Mouse (Mus musculus) neural tube, embryonic 15.5 days (tissue): ENCODE data around the gene 1520401A03Rik. TPM values are rescaled to one million over a fixed set of nuclear protein-coding genes. Genes with fewer than 3 reads are reported as not detected.

ENCODE experiments used
- ATAC-seq: fragments of 200-750 bp; cut with Nextera tagmentation; 2 replicates; pipeline ENCODE4 v1.8.0; 2017; ENCODE audit warnings: mild to moderate bottlenecking, moderate TSS enrichment, moderate library complexity; ENCODE audit not compliant: low FRiP score
- H3K27ac ChIP-seq: fragments of 300-500 bp; sonication (generic); replicated peaks from 2 replicates; pipeline ENCODE4 v1.5.1; 2015; ENCODE audit warnings: mild to moderate bottlenecking, inconsistent platforms
- H3K27me3 ChIP-seq: fragments of 300-500 bp; sonication (generic); replicated peaks from 2 replicates; pipeline ENCODE4 v1.6.1; 2015; ENCODE audit warnings: inconsistent platforms
- H3K36me3 ChIP-seq: fragments of 300-500 bp; sonication (generic); 2 replicates; pipeline ENCODE4 v1.6.1; 2015; ENCODE audit warnings: inconsistent platforms
- H3K4me1 ChIP-seq: fragments of 300-500 bp; sonication (generic); 2 replicates; pipeline ENCODE4 v1.6.1; 2015; ENCODE audit warnings: inconsistent platforms
- H3K4me2 ChIP-seq: fragments of 300-500 bp; sonication (generic); 2 replicates; pipeline ENCODE4 v1.6.1; 2015; ENCODE audit warnings: inconsistent platforms, mild to moderate bottlenecking, moderate library complexity
- H3K4me3 ChIP-seq: fragments of 300-500 bp; sonication (generic); replicated peaks from 2 replicates; pipeline ENCODE4 v1.5.1; 2015; ENCODE audit warnings: mild to moderate bottlenecking, inconsistent platforms
- H3K9ac ChIP-seq: fragments of 300-500 bp; sonication (generic); replicated peaks from 2 replicates; pipeline ENCODE4 v1.6.1; 2015; ENCODE audit warnings: mild to moderate bottlenecking, inconsistent platforms
- H3K9me3 ChIP-seq: fragments of 300-500 bp; sonication (generic); replicated peaks from 2 replicates; pipeline ENCODE4 v1.6.1; 2016; ENCODE audit warnings: inconsistent platforms
- WGBS: fragments of 180-500 bp; shearing (Covaris S2); methylation state at CpG from one replicate; pipeline ENCODE4 v1.1.7; 2015; ENCODE audit warnings: mixed read lengths; 5-methylcytosine and 5-hydroxymethylcytosine counted together
- polyA plus RNA-seq: library from polyadenylated mRNA; unstranded; fragments of >200 nt; fragmentation: Nextera tagmentation; extraction: Ambion mirVana; gene quantifications from 2 replicates; pipeline ENCODE4 v1.2.1, GENCODE M21; 2015

The 1520401A03Rik gene
- polyA plus RNA-seq, 1 experiment from 2014 or later: 0.27 TPM

DNA sequence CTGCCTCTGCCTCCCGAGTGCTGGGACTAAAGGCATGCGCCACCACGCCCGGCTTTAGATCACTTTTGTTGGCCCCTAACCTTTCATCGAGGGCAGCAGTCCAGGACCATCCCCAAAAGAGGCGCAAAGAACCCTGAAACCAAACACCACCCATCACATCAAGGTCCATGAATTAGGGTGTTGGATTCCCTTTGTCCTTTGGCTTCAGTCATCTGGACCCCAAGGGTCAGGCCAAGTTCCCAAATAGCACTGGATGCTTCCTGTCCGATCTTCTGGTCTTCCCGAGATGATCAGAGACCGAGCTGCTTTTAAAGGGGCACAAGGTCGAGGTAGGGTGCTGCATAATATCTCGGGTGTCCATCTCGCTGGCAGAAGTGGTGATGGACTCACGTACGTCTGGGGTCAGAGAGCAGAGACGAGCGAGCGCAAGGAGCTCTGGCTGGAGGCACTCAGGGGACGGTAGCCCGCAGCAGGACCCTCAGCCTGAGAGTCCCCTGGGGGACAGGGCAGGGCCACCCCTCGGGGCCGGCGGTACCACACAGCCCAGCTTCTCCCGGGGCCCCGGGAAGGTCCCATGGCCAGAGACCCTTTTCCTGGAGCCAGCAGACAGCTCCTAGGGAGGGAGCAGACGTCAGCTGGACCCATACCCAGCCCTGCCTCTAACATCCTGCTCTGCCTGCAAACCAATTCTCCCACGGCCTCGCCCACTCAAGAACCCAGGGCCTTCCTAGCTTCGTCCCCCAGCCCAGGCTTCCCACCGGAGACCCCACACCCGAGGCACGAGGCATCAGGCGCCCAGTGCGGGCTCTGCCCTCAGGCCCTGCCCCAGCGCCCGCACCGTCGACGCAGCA lies 19.0 kb upstream of the 1520401A03Rik start:
- WGBS: 54% methylated on average over 38 of the region's 38 CpGs
- no peak for ATAC-seq
- peak overlapping the region; percentile 29 for H3K4me3 ChIP-seq
- no peak overlapping the region for H3K27ac ChIP-seq
- peaks cover 12% of the 10 kb centered on the region for H3K36me3 ChIP-seq
- peaks cover 60% of the 10 kb centered on the region for H3K4me1 ChIP-seq
- peak overlapping the region; percentile 50 for H3K4me2 ChIP-seq
- H3K9ac ChIP-seq: no peak overlapping the region
- no peaks in the 10 kb centered on the region for H3K9me3 ChIP-seq
- peaks cover 58% of the 10 kb centered on the region for H3K27me3 ChIP-seq

DNA sequence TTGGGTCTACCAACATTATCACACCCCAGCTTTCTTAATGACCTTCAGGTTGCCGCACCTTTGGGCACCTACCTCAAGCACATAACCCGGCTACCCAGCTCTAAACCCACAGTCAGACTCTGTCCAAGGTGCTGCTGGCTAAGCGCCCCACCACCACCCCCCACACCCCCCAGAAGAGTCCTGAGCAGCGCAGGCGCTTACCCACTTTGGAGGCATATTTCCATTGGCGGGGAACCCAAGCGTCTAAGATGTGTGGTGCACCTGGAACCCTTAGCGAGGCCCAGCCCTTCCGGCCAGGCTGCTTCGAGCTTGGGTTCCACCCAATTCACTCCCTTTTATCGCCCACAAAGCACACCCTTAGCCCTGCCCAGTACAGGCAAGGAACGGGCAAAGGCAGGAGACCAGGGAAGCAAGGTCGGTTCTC lies 18.0 kb upstream of the 1520401A03Rik start, which contains the start of gene Paqr4:
Paqr4 (minus strand) TSS at position 270 of the 424 bp plus-strand sequence.
- Histone ChIP-seq H3K4me3 (peak within 1 kb of the TSS; percentile 84), H3K4me1 (peaks cover 52% of the 10 kb centered on the region), H3K27me3 (peaks cover 49% of the 10 kb centered on the region), H3K27ac (peak within 1 kb of the TSS; percentile 85), H3K9ac (peak within 1 kb of the TSS; percentile 81), H3K36me3 (peaks cover 21% of the 10 kb centered on the region), H3K9me3 (no peaks in the 10 kb centered on the region), H3K4me2 (peak within 1 kb of the TSS; percentile 84)
- peak; percentile 23 for ATAC-seq
- WGBS: 8% methylated on average over 13 of the region's 13 CpGs

DNA sequence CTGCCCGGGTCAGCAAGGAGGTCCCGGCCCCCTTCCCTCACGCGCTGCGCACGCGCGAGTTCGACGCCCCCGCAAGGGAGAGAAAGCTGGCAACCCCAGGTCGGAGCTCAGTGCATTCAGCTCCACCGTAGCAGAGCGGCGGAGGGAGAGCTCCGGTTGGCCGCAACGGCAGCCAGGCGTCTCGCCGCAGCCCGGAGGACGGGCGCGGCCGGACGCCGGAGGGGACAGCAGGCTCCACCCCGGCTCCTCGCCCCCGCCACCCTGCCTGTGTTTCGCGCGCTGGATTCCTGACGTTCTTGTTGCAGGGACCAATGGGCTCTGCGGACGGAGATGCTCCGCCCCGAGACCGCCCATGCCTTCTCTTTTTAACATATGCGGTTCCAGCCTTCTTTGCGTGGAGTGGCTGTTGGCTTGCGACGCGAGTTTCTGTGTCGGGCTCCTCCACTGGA lies 17.6 kb upstream of the 1520401A03Rik start:
- Histone ChIP-seq H3K27ac (peak overlapping the region; percentile 85), H3K9me3 (no peaks in the 10 kb centered on the region), H3K4me2 (peak overlapping the region; percentile 84), H3K4me3 (peak overlapping the region; percentile 84), H3K27me3 (peaks cover 46% of the 10 kb centered on the region), H3K4me1 (peaks cover 48% of the 10 kb centered on the region), H3K9ac (peak overlapping the region; percentile 81), H3K36me3 (peaks cover 21% of the 10 kb centered on the region)
- ATAC-seq: peak; percentile 88
- WGBS: 1% methylated on average over 44 of the region's 46 CpGs

DNA sequence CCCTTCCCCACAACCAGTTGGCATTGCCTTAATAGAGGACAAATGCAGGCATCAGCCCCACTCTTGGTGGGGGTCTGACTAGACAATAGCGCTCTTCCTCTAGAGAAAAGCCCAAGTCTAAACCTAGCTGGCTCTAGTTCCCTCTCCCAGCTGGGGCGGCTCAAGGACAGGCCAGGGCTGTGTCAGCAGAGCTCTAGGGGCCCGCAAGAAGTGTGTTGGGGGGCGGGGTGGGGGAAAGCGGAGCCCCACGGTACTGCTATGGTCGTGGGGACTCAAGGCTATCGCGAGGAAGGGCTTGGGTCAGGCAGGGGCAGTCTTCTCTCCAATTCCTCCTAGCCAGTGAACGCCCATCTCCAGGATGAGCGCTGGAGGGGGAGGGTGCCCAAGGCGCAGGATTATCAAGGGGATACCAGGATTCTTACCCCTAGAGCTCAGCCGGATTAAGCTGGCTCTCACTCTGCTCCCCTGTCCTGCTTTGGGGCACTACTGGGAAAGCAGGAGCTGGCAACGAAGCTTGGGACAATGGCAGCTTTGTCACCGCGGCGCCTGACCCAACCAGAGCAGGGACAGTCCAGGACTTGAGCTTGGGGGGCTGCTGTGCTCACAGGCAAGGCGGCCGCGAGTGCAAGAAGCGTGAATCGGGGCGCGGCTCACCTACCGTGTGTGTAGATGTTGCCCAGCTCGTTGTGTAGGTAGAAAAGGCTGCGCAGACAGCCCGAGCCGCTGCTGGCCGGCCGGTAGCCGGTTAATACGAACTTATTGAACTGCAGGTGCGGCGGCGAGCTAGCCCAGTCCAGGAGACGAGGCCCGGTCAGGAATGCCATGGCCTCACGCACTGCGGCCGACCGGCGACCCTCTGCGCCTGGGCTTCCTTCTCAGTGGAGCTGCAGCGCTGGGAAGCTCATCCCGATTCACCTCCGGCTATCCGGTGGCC lies 16.9 kb upstream of the 1520401A03Rik start:
- peak overlapping the region; percentile 85 for H3K27ac ChIP-seq
- peak overlapping the region; percentile 84 for H3K4me3 ChIP-seq
- under 1% methylated on average over 48 of the region's 48 CpGs for WGBS
- peak overlapping the region; percentile 84 for H3K4me2 ChIP-seq
- peaks cover 39% of the 10 kb centered on the region for H3K27me3 ChIP-seq
- ATAC-seq: peak; percentile 39
- H3K4me1 ChIP-seq: peaks cover 41% of the 10 kb centered on the region
- H3K36me3 ChIP-seq: peaks cover 21% of the 10 kb centered on the region
- peak overlapping the region; percentile 81 for H3K9ac ChIP-seq
- H3K9me3 ChIP-seq: no peaks in the 10 kb centered on the region

DNA sequence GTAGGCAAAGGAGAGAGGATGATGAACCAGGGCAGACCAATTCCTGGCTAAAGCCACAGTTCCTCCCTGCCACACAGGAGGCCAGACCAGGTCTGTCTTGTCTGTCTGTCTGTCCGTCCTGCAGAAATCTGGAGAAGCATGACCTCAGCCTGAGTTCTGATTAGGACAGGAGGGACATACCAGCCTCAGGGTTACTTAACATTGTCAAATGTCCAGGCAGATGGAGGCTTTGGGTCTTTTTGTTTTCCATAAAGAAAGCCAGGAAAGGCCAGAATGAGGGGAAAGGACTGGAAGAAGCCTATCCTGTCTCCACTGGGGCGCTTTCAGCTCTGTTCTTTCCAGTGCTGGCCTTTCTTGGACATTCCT lies 16.2 kb upstream of the 1520401A03Rik start:
- H3K9me3 ChIP-seq: no peaks in the 10 kb centered on the region
- 30% methylated on average over 2 of the region's 2 CpGs for WGBS
- peak overlapping the region; percentile 85 for H3K27ac ChIP-seq
- no peak; the same call in 1 of the 2 replicates for ATAC-seq
- peak overlapping the region; percentile 84 for H3K4me2 ChIP-seq
- peak overlapping the region; percentile 81 for H3K9ac ChIP-seq
- peak overlapping the region; percentile 84 for H3K4me3 ChIP-seq
- H3K36me3 ChIP-seq: peaks cover 21% of the 10 kb centered on the region
- peaks cover 32% of the 10 kb centered on the region for H3K27me3 ChIP-seq
- H3K4me1 ChIP-seq: peaks cover 41% of the 10 kb centered on the region

DNA sequence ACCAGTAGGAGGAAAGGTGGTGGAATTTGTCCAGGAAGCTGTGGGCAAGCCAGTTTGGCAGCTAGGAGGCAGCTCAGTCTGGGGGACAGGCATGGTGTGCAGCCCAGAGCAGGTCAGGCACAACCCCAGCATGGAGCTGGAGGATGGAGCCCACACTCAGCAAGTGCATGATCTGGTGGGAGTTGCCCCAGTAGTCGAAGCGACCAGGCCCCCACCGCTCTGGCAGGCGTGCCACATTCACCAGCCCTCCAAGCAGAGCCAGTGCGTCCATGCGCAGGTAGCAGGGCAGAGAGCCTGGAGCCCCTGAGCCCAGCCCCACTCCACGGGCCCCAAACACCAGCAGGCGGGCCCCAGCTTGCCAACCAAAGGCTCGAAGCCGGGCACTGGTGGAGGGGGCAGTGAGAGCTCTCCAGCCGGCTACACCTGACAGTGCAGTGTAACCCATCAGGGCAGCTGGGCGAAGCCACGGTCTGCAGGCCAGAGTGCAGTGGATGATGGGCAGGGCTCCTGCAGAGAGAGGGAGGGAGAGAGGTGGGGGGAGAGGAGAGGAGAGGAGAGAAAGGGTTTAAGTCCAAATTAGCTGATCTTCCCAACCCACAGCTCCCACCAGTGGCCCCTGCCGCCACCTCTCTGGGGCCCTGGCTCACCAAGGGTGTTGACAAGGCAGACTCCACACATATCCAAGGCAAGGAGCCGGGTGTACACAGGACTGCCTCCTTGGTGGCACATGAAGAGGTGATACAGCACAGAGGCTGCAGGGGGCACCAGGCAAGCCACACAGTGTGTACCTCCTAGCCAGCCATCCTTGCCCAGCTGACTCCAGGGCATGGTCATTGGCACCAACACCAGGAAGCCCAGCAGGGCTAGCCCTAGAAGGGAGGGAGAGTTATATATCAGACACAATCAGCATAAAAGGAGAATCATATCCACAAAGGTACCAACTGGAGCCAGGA lies 15.2 kb upstream of the 1520401A03Rik start:
- H3K9me3 ChIP-seq: no peaks in the 10 kb centered on the region
- H3K27me3 ChIP-seq: peaks cover 22% of the 10 kb centered on the region
- no peak overlapping the region for H3K27ac ChIP-seq
- no peak overlapping the region for H3K4me3 ChIP-seq
- ATAC-seq: no peak
- no peak overlapping the region for H3K9ac ChIP-seq
- peaks cover 21% of the 10 kb centered on the region for H3K36me3 ChIP-seq
- WGBS: 66% methylated on average over 15 of the region's 15 CpGs
- peak overlapping the region; percentile 84 for H3K4me2 ChIP-seq
- H3K4me1 ChIP-seq: peaks cover 41% of the 10 kb centered on the region

DNA sequence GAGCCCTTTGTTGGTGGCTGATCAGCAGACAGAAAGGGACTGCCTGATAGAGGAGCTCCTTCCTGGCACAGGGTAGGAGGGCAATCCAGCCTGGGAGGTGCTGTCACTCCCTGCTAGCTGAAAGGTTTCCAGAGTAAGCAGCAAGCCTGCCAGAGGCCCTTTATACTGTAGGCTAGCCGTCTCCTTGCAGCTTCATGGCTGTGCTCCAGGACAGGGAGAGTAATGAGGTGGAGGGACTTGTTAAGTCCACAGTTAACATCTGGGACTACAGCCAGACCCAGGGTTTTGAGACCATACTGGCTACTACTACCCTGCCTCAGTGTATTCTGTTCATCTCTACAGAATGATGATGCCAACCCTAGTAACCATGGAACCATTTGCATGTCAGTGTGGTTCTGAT lies 11.8 kb upstream of the 1520401A03Rik start:
- Histone ChIP-seq H3K9ac (no peak overlapping the region), H3K9me3 (no peaks in the 10 kb centered on the region), H3K4me1 (peaks cover 21% of the 10 kb centered on the region), H3K27ac (no peak overlapping the region), H3K4me2 (no peak overlapping the region), H3K36me3 (peaks cover 21% of the 10 kb centered on the region), H3K4me3 (no peak overlapping the region), H3K27me3 (no peaks in the 10 kb centered on the region)
- 58% methylated on average over 1 of the region's 1 CpGs for WGBS
- ATAC-seq: no peak

DNA sequence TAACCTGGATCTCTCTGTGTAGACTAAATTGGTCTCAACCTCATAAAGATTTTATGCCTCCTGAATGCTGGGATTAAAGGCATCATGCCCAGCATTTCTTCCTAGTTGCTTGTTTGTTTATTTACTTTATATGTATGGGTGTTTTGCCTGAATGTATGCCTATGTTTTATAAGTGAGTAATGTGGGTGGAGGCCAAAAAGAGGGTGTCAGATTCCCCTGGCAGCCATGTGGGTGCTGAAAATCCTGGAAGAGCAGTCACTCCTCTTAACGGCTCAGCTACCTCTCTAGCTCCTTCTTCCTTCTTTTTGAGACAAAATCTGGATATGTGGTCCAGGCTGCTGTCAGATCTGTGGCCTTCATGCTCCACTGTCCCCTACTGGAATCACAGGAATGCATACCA lies 7.9 kb upstream of the 1520401A03Rik start:
- 64% methylated on average over 1 of the region's 1 CpGs for WGBS
- Histone ChIP-seq H3K4me2 (no peak overlapping the region), H3K9me3 (no peaks in the 10 kb centered on the region), H3K27me3 (no peaks in the 10 kb centered on the region), H3K4me1 (peaks cover 10% of the 10 kb centered on the region), H3K36me3 (no peaks in the 10 kb centered on the region), H3K4me3 (no peak overlapping the region), H3K27ac (no peak overlapping the region), H3K9ac (no peak overlapping the region)
- no peak for ATAC-seq

DNA sequence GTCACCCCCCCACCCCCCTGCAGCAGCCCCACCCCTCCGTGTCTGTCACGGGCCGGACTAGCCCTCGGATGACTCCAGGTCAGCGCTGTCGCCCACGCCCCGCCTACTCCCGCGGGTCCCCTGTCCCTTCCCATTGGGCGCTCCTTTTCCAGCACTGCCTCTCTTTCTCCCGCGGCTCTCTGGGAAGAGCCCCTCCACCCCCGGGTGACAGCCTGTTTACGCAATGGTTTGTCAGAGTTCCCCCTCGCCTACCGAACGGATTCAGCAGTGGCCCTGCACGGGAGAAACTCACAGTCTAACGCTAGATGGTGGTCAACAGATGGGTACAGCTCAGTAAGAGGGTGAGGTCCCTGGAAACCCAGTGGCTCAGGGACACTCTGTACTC lies 4.2 kb upstream of the 1520401A03Rik start:
- H3K9me3 ChIP-seq: no peaks in the 10 kb centered on the region
- peak; percentile 82 for ATAC-seq
- WGBS: under 1% methylated on average over 20 of the region's 20 CpGs

DNA sequence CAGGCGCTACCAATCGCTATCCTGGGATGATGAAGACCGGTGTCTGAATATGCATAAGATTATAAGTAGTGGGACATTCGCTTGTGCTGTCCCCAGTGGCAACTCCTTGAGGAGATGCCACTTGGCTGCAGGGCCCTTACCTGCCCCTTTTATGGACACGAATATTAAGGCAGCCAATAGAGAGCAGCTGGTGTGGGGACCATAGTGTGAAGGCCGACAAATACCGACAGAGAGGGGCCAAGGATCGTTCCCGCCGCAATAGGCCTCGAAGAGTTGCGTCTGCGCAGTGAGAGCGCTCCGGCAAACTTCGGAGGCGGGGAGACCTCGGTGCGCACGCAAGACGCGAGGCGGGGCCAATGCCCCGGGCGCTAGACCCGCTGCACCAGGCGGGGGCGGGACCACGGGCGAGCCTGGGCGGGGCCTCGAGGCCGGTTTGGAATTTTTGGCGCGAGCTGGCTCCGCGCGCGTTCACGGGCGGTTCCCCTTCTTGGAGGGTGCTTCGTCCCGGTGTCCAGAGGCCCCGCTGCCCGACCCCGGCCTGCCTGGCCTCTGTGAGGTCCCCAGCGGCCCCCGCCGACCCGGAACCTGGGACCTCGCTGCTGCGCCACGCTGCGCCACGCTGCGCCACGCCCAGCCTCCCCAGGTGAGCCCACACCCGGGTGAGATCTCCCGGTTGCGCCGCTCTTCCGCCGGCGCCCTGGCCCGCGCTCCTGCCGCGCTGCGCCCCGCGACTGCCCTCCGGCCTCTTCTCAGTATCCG lies 3.6 kb upstream of the 1520401A03Rik start, which contains the start of gene Pkmyt1:
Pkmyt1 (plus strand) TSS at position 338 of the 759 bp plus-strand sequence.
- Histone ChIP-seq H3K36me3 (no peaks in the 10 kb centered on the region), H3K9me3 (no peaks in the 10 kb centered on the region), H3K4me3 (peak within 1 kb of the TSS; percentile 88), H3K4me1 (peaks cover 11% of the 10 kb centered on the region), H3K27me3 (no peaks in the 10 kb centered on the region), H3K9ac (peak within 1 kb of the TSS; percentile 61), H3K27ac (peak within 1 kb of the TSS; percentile 73), H3K4me2 (peak within 1 kb of the TSS; percentile 96)
- under 1% methylated on average over 73 of the region's 73 CpGs for WGBS
- ATAC-seq: peak; percentile 95

More for the DNA sequence above, 4.2 kb upstream of the 1520401A03Rik start:
- Histone ChIP-seq H3K36me3 (no peaks in the 10 kb centered on the region), H3K27me3 (no peaks in the 10 kb centered on the region), H3K4me1 (peaks cover 11% of the 10 kb centered on the region), H3K27ac (peak overlapping the region; percentile 73), H3K4me2 (peak overlapping the region; percentile 96), H3K9ac (peak overlapping the region; percentile 61), H3K4me3 (peak overlapping the region; percentile 88)
